Mouse (Mus musculus): Measurements from ENCODE around the gene Ttc37.

GRCm38 (mm10) chr13:76157508-76157907 is 59.0 kb downstream of the Ttc37 start:
- TF ChIP-seq CTCF (IDR thresholded peaks at IDR 0.05; ENCODE audit: borderline replicate concordance, insufficient read depth, low read depth, low read length) (no peak), POLR2A (IDR thresholded peaks at IDR 0.05; ENCODE audit: borderline replicate concordance, insufficient read depth, low read length) (no peak)
